Mouse (Mus musculus): ENCODE data around the gene Adgra1.

DNA sequence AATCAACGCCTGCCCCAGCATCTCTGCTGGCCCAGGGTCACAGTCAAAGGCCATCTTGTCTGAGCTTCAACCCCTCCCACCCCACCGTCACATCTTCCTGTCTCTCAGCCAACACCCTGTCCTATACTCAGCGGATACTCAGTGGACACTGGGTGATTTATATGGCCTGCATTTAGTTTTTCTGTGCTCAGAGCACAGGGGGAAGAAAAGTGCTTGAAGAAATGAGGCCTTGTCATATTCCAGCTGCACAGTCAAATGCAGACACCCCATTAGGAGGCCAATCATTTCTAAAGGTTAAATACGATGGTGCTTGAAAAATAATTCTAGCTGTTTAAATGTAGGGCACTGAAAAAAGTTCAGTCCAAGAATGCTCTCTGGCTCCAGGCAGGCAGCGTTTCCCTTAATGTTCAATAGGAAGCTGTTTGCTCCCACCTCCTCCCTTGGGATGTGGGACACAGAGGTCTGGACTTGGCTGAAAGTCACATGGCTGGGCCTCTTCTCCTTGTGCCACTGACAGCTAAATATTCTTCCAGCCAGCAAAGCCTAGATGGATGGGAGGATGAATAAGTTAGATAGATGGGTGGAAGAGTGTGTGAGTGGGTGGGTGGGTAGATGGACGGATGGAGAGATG is 20.3 kb upstream of the Adgra1 start:
- TF ChIP-seq GATA1 (IDR thresholded peaks at IDR 0.05; ENCODE audit: borderline replicate concordance, low read length) (no peak), FLI1 (IDR thresholded peaks at IDR 0.05; ENCODE audit: low read length) (no peak)

Measured in megakaryocyte, embryonic 14.5 days (primary cell).